Mouse (Mus musculus): ENCODE measurements around the gene Tprn.

- TF ChIP-seq CTCF (IDR thresholded peaks at IDR 0.05; ENCODE audit: extremely low read depth, insufficient read depth, insufficient read length, insufficient replicate concordance) (no peak), POLR2A (IDR thresholded peaks at IDR 0.05; ENCODE audit: low read depth, low read length) (no peak)
Measured at GRCm38 (mm10) chr2:25298046-25298445, 35.6 kb downstream of the Tprn start.
